Mouse (Mus musculus) erythroblast, embryonic 14.5 days (primary cell): ENCODE data around the gene Tmtc4.

ENCODE experiments used
- GATA1 ChIP-seq: IDR thresholded peaks from 2 replicates; pipeline ENCODE4 v1.6.1; 2012; ENCODE audit warnings: low read length, inconsistent platforms, mixed read lengths
- TAL1 ChIP-seq: IDR thresholded peaks from 3 replicates; pipeline ENCODE4 v1.6.1; 2012; ENCODE audit warnings: low read length, inconsistent platforms, mixed read lengths

GRCm38 (mm10) chr14:123016310-123016709 lies 32.5 kb upstream of the Tmtc4 start:
- no peak for TF ChIP-seq GATA1
- no peak for TF ChIP-seq TAL1
